Mouse (Mus musculus) liver, embryonic 11.5 days (tissue): ENCODE results near the gene Serinc4. TPM values are rescaled to one million over a fixed set of nuclear protein-coding genes. Genes with fewer than 3 reads are reported as not detected.
"Not testable (repeated sequence)": the region's sequence is repeated elsewhere in the genome, so short reads cannot be mapped to it uniquely, and the experiment has no call there.

Experiments used
- ATAC-seq: fragments of 200-750 bp; cut with Nextera tagmentation; replicated peaks from 2 replicates; pipeline ENCODE4 v1.8.0; 2017; ENCODE audit warnings: moderate number of reproducible peaks, mild to moderate bottlenecking, moderate TSS enrichment, moderate library complexity; ENCODE audit not compliant: low FRiP score
- DNase-seq: peaks from one replicate; pipeline ENCODE4 v3.0.0-alpha.2; 2017; ENCODE audit warnings: low spot score
- H3K27ac ChIP-seq: fragments of 300-500 bp; sonication (generic); 2 replicates; pipeline ENCODE4 v1.5.1; 2014; ENCODE audit warnings: mild to moderate bottlenecking, low read depth, low read length, control low read depth
- H3K27me3 ChIP-seq: fragments of 300-500 bp; sonication (generic); replicated peaks from 2 replicates; pipeline ENCODE4 v1.6.1; 2014; ENCODE audit warnings: low read length, mixed read lengths; ENCODE audit not compliant: control insufficient read depth, insufficient read depth
- H3K36me3 ChIP-seq: fragments of 300-500 bp; sonication (generic); 2 replicates; pipeline ENCODE4 v1.6.1; 2014; ENCODE audit warnings: mild to moderate bottlenecking, low read length, moderate library complexity, mixed read lengths; ENCODE audit not compliant: control insufficient read depth, insufficient read depth
- H3K4me1 ChIP-seq: fragments of 300-500 bp; sonication (generic); replicated peaks from 2 replicates; pipeline ENCODE4 v1.6.1; 2014; ENCODE audit warnings: low read length, mixed read lengths; ENCODE audit not compliant: control insufficient read depth, insufficient read depth
- H3K4me2 ChIP-seq: fragments of 300-500 bp; sonication (generic); 2 replicates; pipeline ENCODE4 v1.6.1; 2014; ENCODE audit warnings: mild to moderate bottlenecking, control low read depth, moderate library complexity
- H3K4me3 ChIP-seq: fragments of 300-500 bp; sonication (generic); 2 replicates; pipeline ENCODE4 v1.5.1; 2014; ENCODE audit warnings: low read depth, low read length, control low read depth
- H3K9ac ChIP-seq: fragments of 300-500 bp; sonication (generic); 2 replicates; pipeline ENCODE4 v1.6.1; 2014; ENCODE audit warnings: low read depth, low read length, control low read depth
- H3K9me3 ChIP-seq: fragments of 300-500 bp; sonication (generic); 2 replicates; pipeline ENCODE4 v1.6.1; 2016; ENCODE audit warnings: low read length, inconsistent platforms, mixed read lengths; ENCODE audit not compliant: control insufficient read depth
- WGBS: fragments of 180-500 bp; shearing (Covaris S2); extraction: QIAGEN DNeasy Blood & Tissue Kit; methylation state at CpG from one replicate; pipeline ENCODE4 v1.1.7; 2014; 5-methylcytosine and 5-hydroxymethylcytosine counted together
- polyA plus RNA-seq: library from polyadenylated mRNA; unstranded; fragments of >200 nt; fragmentation: Nextera tagmentation; extraction: Ambion mirVana; gene quantifications from 2 replicates; pipeline ENCODE4 v1.2.1, GENCODE M21; 2014

Gene Serinc4
- polyA plus RNA-seq, 1 experiment from 2014 or later, result 0.12 TPM

DNA sequence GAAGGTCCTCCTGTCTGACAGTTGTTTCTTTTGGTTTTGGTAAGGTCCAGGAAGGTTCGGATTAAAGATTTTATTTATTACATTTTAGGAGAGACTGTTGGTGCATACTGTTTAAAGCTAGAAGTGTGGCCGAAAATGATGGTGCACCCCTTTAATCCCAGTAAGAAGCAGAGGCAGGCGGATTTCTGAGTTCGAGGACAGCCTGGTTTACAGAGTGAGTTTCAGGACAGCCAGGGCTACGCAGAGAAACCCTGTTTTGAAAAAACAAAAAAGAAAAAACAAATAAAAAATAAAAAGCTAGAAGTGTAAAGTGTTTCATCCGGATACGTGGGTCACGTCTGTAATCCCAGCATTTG, 17.6 kb upstream of the Serinc4 start:
- no peaks in the 10 kb centered on the region for H3K36me3 ChIP-seq
- H3K9ac ChIP-seq, result peak overlapping the region; percentile 71
- 23% methylated on average over 8 of the region's 8 CpGs for WGBS
- peak overlapping the region; percentile 72 for H3K4me3 ChIP-seq
- H3K4me1 ChIP-seq, result no peaks in the 10 kb centered on the region
- H3K27ac ChIP-seq, result peak overlapping the region; percentile 52
- DNase-seq, result no peak
- no peaks in the 10 kb centered on the region for H3K27me3 ChIP-seq
- ATAC-seq, result peak; percentile 49
- H3K4me2 ChIP-seq, result peak overlapping the region; percentile 72
- no peaks in the 10 kb centered on the region for H3K9me3 ChIP-seq

DNA sequence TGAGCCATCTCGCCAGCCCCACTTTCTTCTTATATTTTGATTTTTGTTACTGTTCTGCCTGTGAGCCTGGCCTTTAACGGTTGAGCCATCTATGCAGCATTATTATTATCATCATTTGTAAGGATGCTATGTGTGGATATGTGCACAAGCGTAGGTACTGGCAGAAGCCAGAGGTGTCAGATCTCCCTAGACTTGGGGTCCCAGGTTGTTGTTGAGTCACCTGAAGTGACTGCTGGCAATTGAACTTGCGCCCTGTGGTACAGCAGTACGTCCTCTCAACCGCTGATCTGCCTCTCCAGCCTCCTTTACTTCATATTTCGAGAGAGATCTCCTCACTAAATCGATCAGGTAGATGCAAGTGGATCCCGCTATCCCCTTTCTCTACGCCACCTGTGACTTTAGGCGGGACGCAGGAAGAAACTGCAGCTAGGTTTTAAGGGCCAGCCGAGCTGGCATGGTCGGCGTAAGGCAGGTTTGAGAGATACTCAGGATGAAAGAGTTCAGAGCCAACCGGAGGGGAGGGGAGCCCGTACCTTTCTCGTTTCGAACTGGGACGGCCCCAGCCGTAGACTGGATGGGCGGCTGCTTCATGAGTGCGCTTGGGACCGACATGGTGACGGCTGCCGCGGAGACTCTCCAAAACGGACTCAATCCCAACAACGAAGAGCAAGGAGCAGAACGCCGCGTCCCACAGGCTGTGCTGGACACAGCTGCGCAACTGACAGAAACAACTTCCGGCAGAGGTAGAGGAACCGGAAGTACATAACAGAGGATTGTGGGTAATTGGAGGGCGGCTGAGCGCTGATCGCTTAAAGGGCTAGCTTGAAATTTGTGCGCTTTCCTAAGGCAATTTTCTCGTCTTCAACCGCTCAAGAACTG, 17.0 kb upstream of the Serinc4 start, which contains the start of gene Mfap1b:
Mfap1b (minus strand) TSS at position 767 of the 879 bp plus-strand sequence.
- H3K4me2 ChIP-seq, result peak within 1 kb of the TSS; percentile 72
- 4% methylated on average over 39 of the region's 41 CpGs for WGBS
- peak within 1 kb of the TSS; percentile 72 for H3K4me3 ChIP-seq
- peak within 1 kb of the TSS; percentile 52 for H3K27ac ChIP-seq
- not testable (repeated sequence) for H3K4me1 ChIP-seq, H3K9me3 ChIP-seq, H3K36me3 ChIP-seq, H3K27me3 ChIP-seq
- DNase-seq, result peak; percentile 71
- ATAC-seq, result peak; percentile 91
- H3K9ac ChIP-seq, result peak within 1 kb of the TSS; percentile 71

DNA sequence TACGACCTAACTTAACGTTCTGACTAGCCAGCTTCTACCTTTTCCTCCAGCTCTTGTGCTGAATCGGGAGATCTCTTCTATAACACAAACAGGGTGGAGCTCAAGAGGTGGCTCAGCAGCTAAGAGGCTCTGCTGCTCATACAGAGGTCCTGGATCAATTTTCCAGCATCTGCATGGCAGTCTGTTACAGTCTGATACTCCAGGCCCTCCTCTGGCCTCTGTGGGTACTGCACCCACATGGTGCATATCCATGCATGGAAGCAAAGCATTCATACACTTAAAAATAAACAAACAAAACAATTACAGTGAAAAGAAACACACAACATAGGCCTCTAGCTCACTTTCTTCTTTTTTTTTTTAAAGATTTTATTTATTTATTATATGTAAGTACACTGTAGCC, 16.2 kb upstream of the Serinc4 start:
- 95% methylated on average over 3 of the region's 3 CpGs for WGBS
- not testable (repeated sequence) for H3K9me3 ChIP-seq, DNase-seq, H3K27ac ChIP-seq, H3K4me1 ChIP-seq, H3K4me2 ChIP-seq, H3K36me3 ChIP-seq, H3K4me3 ChIP-seq, ATAC-seq, H3K9ac ChIP-seq, H3K27me3 ChIP-seq

DNA sequence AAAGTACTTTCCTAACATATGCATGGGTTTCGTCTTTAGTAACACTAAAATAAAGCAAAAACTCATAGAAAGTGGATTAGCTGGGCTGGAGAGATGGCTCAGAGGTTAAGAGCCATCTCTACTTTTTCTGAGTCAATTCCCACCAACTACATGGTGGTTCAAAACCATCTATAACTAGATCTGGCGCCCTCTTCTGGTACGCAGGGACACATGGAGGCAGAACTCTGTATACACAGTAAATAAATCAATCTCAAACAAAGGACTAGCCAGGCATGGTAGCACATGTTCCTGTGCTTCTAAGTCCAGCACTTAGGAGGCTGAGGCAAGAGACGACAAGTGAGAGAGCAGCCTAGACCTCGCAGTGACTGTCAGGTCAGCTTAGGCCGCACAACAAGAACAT, 12.4 kb upstream of the Serinc4 start:
- not testable (repeated sequence) for DNase-seq, H3K27me3 ChIP-seq, H3K4me1 ChIP-seq, H3K4me3 ChIP-seq, ATAC-seq, H3K36me3 ChIP-seq, H3K9ac ChIP-seq, H3K4me2 ChIP-seq, H3K27ac ChIP-seq, H3K9me3 ChIP-seq
- 83% methylated on average over 1 of the region's 6 CpGs for WGBS

DNA sequence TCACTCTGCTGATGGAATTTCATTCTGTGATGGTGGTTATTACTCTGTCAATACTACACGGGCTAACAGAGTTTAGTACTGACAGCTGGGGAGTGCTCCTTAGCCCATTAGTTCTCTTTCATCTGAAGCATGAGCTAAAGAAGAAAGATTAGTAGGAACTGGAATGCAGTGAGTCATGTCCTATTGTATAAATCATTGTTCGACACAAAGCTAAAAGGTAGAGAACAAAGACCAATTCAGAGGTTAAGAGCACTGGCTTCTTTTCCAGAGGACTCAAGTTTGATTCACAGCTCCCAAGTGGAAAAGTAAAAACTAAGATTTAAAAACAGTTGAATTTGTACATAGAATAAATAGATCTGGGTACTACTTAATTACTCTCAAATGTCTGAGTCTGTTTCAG, 3.5 kb upstream of the Serinc4 start:
- H3K36me3 ChIP-seq, result peaks cover 6% of the 10 kb centered on the region
- H3K9me3 ChIP-seq, result no peaks in the 10 kb centered on the region
- H3K27me3 ChIP-seq, result no peaks in the 10 kb centered on the region
- H3K9ac ChIP-seq, result no peak overlapping the region
- 72% methylated on average over 2 of the region's 2 CpGs for WGBS
- H3K4me2 ChIP-seq, result no peak overlapping the region
- peaks cover 17% of the 10 kb centered on the region for H3K4me1 ChIP-seq
- no peak overlapping the region for H3K4me3 ChIP-seq
- DNase-seq (no peak), ATAC-seq (no peak)
- H3K27ac ChIP-seq, result no peak overlapping the region

DNA sequence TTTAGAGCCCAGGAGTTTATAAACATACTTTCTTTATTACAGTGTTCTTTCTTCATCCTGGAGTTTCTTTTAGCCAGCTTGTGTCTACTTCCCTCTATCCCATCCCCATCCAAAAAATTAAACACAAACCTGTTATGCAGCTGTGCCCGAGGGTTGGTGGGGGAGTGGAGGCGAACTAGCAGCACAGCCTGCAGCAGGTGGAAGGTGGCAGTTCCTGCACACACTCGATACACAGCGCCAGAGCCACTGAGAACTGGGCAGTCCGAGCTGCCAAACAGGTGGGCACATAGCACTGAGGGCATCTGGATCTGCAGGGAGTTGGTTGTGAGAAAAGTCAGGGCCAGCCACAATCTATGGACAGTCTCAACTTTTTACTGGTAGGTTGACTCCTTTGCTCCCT, 1.0 kb downstream of the Serinc4 start:
- Histone ChIP-seq H3K4me3 (no peak overlapping the region), H3K27ac (no peak overlapping the region), H3K9ac (no peak overlapping the region), H3K27me3 (no peaks in the 10 kb centered on the region), H3K4me1 (peaks cover 24% of the 10 kb centered on the region), H3K36me3 (peaks cover 26% of the 10 kb centered on the region), H3K9me3 (no peaks in the 10 kb centered on the region), H3K4me2 (no peak overlapping the region)
- no peak for ATAC-seq
- DNase-seq, result no peak
- WGBS, result 81% methylated on average over 5 of the region's 5 CpGs

DNA sequence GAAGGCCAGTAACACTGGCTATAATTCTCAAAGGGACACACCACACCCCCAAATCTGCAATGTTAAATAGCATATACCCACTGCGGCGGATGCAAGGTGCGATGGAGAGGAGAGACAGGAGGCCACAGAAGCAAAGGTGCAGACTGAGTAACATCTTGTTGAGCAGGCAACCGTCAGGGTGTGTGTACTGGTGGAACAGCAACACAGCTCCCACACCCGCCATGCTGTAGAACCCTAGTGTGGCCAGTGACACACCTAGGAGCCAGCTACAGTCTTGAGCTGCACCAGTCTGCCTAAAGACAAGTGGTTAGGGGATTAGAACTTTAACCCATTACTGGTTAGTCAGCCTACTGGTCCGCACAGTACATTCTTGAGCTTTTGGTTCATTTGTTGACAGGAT, 2.7 kb downstream of the Serinc4 start:
- ATAC-seq (no peak), DNase-seq (no peak)
- H3K4me3 ChIP-seq, result no peak overlapping the region
- H3K4me1 ChIP-seq, result peaks cover 27% of the 10 kb centered on the region
- 88% methylated on average over 6 of the region's 6 CpGs for WGBS
- H3K4me2 ChIP-seq, result no peak overlapping the region
- no peak overlapping the region for H3K27ac ChIP-seq
- no peak overlapping the region for H3K9ac ChIP-seq
- no peaks in the 10 kb centered on the region for H3K9me3 ChIP-seq
- H3K27me3 ChIP-seq, result no peaks in the 10 kb centered on the region
- peaks cover 26% of the 10 kb centered on the region for H3K36me3 ChIP-seq

DNA sequence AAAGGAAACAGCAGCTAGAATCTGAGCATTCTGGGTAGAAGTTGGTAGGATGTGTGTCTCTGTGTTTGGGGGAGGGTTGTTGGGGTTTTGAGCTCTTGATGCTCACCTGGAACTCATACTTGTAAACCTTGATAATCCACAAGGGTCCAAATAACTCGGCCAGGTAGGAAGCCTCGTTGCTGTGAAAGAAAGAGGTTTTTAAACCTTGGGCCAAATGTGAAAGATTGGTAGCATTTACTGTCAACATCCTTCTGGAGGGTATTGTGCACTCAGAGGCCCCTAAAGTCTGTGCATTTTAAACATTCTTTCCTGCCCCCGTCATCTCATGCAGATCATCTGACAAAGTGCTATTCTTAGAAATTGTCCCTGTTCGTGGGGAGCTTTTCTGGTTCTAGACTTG, 3.6 kb downstream of the Serinc4 start, which contains the start of gene Hypk:
Hypk (plus strand) TSS at position 301 of the 400 bp plus-strand sequence.
- Histone ChIP-seq H3K4me2 (no peak within 1 kb of the TSS), H3K4me1 (peaks cover 22% of the 10 kb centered on the region), H3K27me3 (no peaks in the 10 kb centered on the region), H3K9ac (no peak within 1 kb of the TSS), H3K9me3 (no peaks in the 10 kb centered on the region), H3K36me3 (peaks cover 20% of the 10 kb centered on the region), H3K4me3 (no peak within 1 kb of the TSS), H3K27ac (no peak within 1 kb of the TSS)
- 70% methylated on average over 4 of the region's 4 CpGs for WGBS
- ATAC-seq (no peak), DNase-seq (no peak)

DNA sequence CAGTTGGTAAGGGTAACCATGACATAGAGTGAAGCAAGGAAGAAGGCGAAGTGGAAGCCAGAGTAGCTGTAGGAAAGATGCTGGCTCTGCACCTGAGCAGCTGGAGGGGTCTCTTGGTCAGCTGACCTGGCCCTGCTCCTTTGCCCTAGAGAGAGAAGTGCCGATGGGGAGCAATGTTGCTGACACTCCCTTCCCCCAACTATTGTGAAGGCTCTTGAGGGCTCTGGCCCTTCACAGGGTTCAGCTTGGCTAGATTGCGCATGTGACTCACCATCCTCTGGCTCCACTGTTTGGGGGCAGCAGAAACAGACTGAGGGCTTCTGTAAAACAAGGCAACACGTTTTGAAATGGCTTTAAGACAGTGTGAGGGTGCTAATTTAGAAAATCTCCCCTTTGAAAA, 4.2 kb downstream of the Serinc4 start:
- peaks cover 20% of the 10 kb centered on the region for H3K36me3 ChIP-seq
- DNase-seq (no peak), ATAC-seq (no peak)
- no peak overlapping the region for H3K27ac ChIP-seq
- no peak overlapping the region for H3K4me2 ChIP-seq
- no peaks in the 10 kb centered on the region for H3K27me3 ChIP-seq
- H3K9me3 ChIP-seq, result no peaks in the 10 kb centered on the region
- peaks cover 22% of the 10 kb centered on the region for H3K4me1 ChIP-seq
- no peak overlapping the region for H3K4me3 ChIP-seq
- 73% methylated on average over 4 of the region's 4 CpGs for WGBS
- no peak overlapping the region for H3K9ac ChIP-seq
